In the genomic region with DNA sequence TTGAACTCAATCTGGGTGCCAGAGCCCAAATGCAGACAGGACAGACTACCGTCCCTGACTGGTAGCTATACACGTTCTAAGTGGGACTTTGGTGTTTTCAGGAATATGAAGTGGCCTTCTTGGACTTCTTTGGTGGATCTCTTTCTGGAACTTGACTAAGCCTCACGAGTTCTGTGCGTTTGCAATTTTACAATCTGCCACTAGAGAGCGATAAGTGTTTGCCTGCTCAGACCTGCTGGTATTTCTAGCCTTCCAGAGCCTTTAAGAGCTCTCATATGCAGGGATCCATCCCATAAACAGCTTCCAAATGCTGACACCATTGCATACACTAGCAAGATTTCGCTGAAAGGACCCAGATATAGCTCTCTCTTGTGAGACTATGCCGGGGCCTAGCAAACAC, we compare ENCODE assay signal across 10 mouse cellular contexts. TPM values are rescaled to one million over a fixed set of nuclear protein-coding genes. Genes with fewer than 3 reads are reported as not detected.
A peak's percentile ranks its signal among the peaks of the same experiment; 100 is the strongest.
DNase-seq lines count a peak whose midpoint lies in the region; ATAC-seq and TF ChIP-seq lines count a peak whose summit lies in the region.
"Not testable (repeated sequence)": the region's sequence is repeated elsewhere in the genome, so short reads cannot be mapped to it uniquely, and the experiment has no call there.
"Had no signal": no experiment of that assay in that cellular context is flagged by ENCODE, and none has a peak within 500 bp of the region (broad histone marks: within the 10 kb centered on the region; RNA-seq: fewer than 3 reads in every experiment).

No protein-coding gene starts in this region.

- H3K36me3 ChIP-seq in E14TG2a.4 (ENCODE audit: insufficient read depth, low read length); embryonic facial prominence, embryonic 10.5 days (replicated peaks); limb, embryonic 10.5 days; midbrain, postnatal 0 days (ENCODE audit: insufficient read depth, low read length): not testable (repeated sequence)

- H3K9me3 ChIP-seq in E14TG2a.4 (ENCODE audit: low read length); embryonic facial prominence, embryonic 10.5 days; limb, embryonic 10.5 days (replicated peaks); midbrain, postnatal 0 days (ENCODE audit: low read length): not testable (repeated sequence)

- H3K27ac ChIP-seq in embryonic facial prominence, embryonic 10.5 days (replicated peaks); limb, embryonic 10.5 days; midbrain, postnatal 0 days (ENCODE audit: low read depth, low read length): not testable (repeated sequence)

- not testable (repeated sequence) for ATAC-seq in midbrain, postnatal 0 days (ENCODE audit: low FRiP score)

- TF ChIP-seq CTCF in E14TG2a.4 (conservative IDR thresholded peaks at IDR 0.05; ENCODE audit: low read length) = peak; percentile 90
- TF ChIP-seq CTCF in brain, embryonic 14.5 days (IDR thresholded peaks at IDR 0.05; ENCODE audit: borderline replicate concordance, extremely low read depth, insufficient read depth, insufficient read length) = peak; percentile 77; the same call in 1 of the 2 replicates
- peak; percentile 86 for TF ChIP-seq CTCF in midbrain, postnatal 0 days (IDR thresholded peaks at IDR 0.05)

- TF ChIP-seq POLR2A in brain, embryonic 14.5 days (IDR thresholded peaks at IDR 0.05; ENCODE audit: borderline replicate concordance, extremely low read depth, insufficient read depth, insufficient read length, poor library complexity, severe bottlenecking) = not testable (repeated sequence)

- not testable (repeated sequence) for H3K4me2 ChIP-seq in midbrain, postnatal 0 days (ENCODE audit: low read depth, low read length, poor library complexity, severe bottlenecking)

- H3K9ac ChIP-seq in midbrain, postnatal 0 days (replicated peaks; ENCODE audit: low read length, poor library complexity, severe bottlenecking) = not testable (repeated sequence)

- H3K27me3 ChIP-seq in E14TG2a.4 (ENCODE audit: insufficient read depth, low read length) = peaks cover 33% of the 10 kb centered on the region
- H3K27me3 ChIP-seq in embryonic facial prominence, embryonic 10.5 days (replicated peaks; ENCODE audit: low read depth, poor library complexity, severe bottlenecking); midbrain, postnatal 0 days (ENCODE audit: insufficient read depth, low read length): not testable (repeated sequence)
- H3K27me3 ChIP-seq in limb, embryonic 10.5 days (ENCODE audit: low read depth, poor library complexity, severe bottlenecking) = peaks cover 11% of the 10 kb centered on the region; the same call in 1 of the 2 replicates

- DNase-seq in brain, embryonic 14.5 days (ENCODE audit: low read depth) = peak; percentile 86
- peak; percentile 43 for DNase-seq in embryonic facial prominence, embryonic 10.5 days (ENCODE audit: low spot score)
- DNase-seq in heart, adult 18-20 months = peak; percentile 58 to 69
- DNase-seq in kidney, adult 9 months = peak; percentile 87
- DNase-seq in limb, embryonic 10.5 days (ENCODE audit: low spot score) = peak; percentile 46
- DNase-seq in midbrain, postnatal 0 days (ENCODE audit: low spot score) = peak; percentile 83
- peak; percentile 71 for DNase-seq in telencephalon, adult 2 months (ENCODE audit: low read depth, low spot score)

- H3K4me1 ChIP-seq in E14TG2a.4 (replicated peaks; ENCODE audit: low read depth, low read length); embryonic facial prominence, embryonic 10.5 days; limb, embryonic 10.5 days; midbrain, postnatal 0 days (ENCODE audit: insufficient read depth, low read length): not testable (repeated sequence)

- not testable (repeated sequence) for H3K4me3 ChIP-seq in E14TG2a.4 (replicated peaks; ENCODE audit: low read length); embryonic facial prominence, embryonic 10.5 days; limb, embryonic 10.5 days; midbrain, postnatal 0 days (ENCODE audit: low read depth, low read length)

- WGBS in embryonic facial prominence, embryonic 10.5 days = 19% methylated on average over 7 of the region's 7 CpGs
- WGBS in limb, embryonic 10.5 days = 17% methylated on average over 7 of the region's 7 CpGs
- WGBS in midbrain, postnatal 0 days = 17% methylated on average over 7 of the region's 7 CpGs

RNA-seq across cellular contexts. Expression of a gene that starts 18.1 kb away (rescaled TPM):
- polyA plus RNA-seq in brain, embryonic 14.5 days (2012; rRNA removed) = 141 and 162 TPM in 2 replicates
- 70.1 and 82.5 TPM in 2 replicates for polyA plus RNA-seq in embryonic facial prominence, embryonic 10.5 days (2016; fragmentation: Nextera tagmentation; extraction: Ambion mirVana)
- total RNA-seq in heart, adult 18-20 months (2021) = 100 to 1,000 TPM; 873 to 884 TPM
- polyA plus RNA-seq in limb, embryonic 10.5 days (2016; fragmentation: Nextera tagmentation; extraction: Ambion mirVana) = 81.4 and 84.6 TPM in 2 replicates
- 306 and 314 TPM in 2 replicates for total RNA-seq in midbrain, postnatal 0 days (2014; rRNA removed)
- polyA plus RNA-seq in midbrain, postnatal 0 days (2015; fragmentation: Nextera tagmentation; extraction: Ambion mirVana) = 494 and 535 TPM in 2 replicates

RNA-seq across cellular contexts. Expression of a gene that starts 28.8 kb away (rescaled TPM):
- not detected in 2 replicates for polyA plus RNA-seq in brain, embryonic 14.5 days (2012; rRNA removed)
- polyA plus RNA-seq in embryonic facial prominence, embryonic 10.5 days (2016; fragmentation: Nextera tagmentation; extraction: Ambion mirVana) = not detected in 2 replicates
- 1 to 10 TPM in 1 of 2 experiments, not detected in 1; 1.3 TPM for total RNA-seq in heart, adult 18-20 months (2021)
- polyA plus RNA-seq in limb, embryonic 10.5 days (2016; fragmentation: Nextera tagmentation; extraction: Ambion mirVana) = not detected in 2 replicates
- not detected in 2 replicates for total RNA-seq in midbrain, postnatal 0 days (2014; rRNA removed)
- polyA plus RNA-seq in midbrain, postnatal 0 days (2015; fragmentation: Nextera tagmentation; extraction: Ambion mirVana) = not detected in 2 replicates
- polyA plus RNA-seq: heart, embryonic 13.5 days; liver, embryonic 11.5 days had no signal

RNA-seq across cellular contexts. Expression of a gene that starts 46.3 kb away (rescaled TPM):
- polyA plus RNA-seq in brain, embryonic 14.5 days (2012; rRNA removed) = 156 and 229 TPM in 2 replicates
- polyA plus RNA-seq in embryonic facial prominence, embryonic 10.5 days (2016; fragmentation: Nextera tagmentation; extraction: Ambion mirVana) = 60.7 and 63.5 TPM in 2 replicates
- total RNA-seq in heart, adult 18-20 months (2021) = 10 to 100 TPM; 16.4 to 17.8 TPM
- polyA plus RNA-seq in limb, embryonic 10.5 days (2016; fragmentation: Nextera tagmentation; extraction: Ambion mirVana) = 57.0 and 57.7 TPM in 2 replicates
- 113 and 130 TPM in 2 replicates for total RNA-seq in midbrain, postnatal 0 days (2014; rRNA removed)
- 221 and 235 TPM in 2 replicates for polyA plus RNA-seq in midbrain, postnatal 0 days (2015; fragmentation: Nextera tagmentation; extraction: Ambion mirVana)
